Mouse (Mus musculus) CD4-positive, CD25-positive, alpha-beta regulatory T cell, adult 2 months (primary cell): Measurements from ENCODE around the gene Psma6.

Source experiments
- DNase-seq: peaks from one replicate; pipeline ENCODE4 v3.0.0-alpha.2; 2012; ENCODE audit warnings: low read depth, low spot score

Gene Psma6

DNA sequence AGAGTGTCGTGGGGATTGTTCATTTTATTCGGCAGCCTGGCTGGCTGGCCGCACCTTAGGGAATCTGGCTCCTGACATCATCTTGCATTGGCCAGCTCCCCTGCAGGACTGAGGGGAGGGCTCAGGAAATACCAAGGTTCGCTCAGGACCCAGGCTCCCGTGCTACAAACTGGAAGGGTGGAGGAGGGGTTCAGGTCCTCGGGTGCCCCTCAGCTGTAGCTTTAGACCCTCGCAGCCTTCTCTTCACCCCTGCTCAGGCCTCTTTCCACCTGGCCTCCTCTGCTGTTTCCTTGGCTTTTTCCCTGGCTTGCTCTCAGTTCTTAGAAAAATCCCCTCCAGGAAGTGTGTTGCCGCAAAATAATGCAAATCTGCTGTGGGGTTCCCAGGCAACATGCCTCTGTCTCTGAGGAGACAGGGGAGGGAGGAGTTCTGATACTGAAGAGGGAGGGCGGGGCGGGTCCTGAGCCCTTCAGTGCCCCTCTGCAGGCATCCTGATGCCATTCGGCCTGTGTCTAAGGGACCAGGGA, 54.7 kb downstream of the Psma6 start:
- DNase-seq, result peak; percentile 60

DNA sequence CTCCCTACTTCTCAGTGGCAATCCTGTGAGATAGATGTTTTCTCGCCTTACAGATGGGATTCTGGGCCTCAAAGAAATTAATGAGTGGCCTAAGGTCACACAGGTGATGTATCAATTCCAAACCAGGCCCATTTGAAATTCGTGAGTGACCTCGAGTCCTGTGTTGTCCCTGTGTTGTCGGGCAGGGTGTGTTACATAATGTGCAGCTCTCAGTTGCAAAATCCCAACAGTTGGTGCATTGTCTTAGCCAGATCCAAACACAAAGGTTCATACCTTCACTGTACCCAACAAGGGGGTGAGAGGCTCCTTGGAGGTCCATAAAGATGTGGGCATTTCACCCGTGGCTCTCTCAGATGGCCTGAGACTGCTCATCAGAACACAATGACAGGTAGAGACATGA, 56.4 kb downstream of the Psma6 start:
- no peak for DNase-seq

DNA sequence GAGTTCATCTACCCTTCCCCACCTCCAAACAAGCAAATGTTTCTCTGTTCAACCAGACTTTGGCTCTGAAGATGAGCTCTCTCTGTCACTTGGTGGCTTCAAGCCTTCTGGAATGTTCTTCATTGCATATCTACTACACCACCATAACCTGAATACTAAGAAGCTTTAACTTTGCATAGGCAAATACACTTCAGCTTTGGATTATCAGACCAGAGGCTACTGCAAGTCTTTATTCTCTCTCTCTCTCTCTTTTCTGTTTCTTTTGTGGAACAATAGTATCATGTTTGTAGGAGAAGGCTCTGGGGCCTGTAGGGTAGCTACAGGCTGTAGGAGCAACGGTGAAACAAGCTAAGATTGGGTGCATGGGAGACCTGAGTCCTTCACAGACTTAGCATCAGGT, 58.2 kb downstream of the Psma6 start:
- DNase-seq, result no peak

DNA sequence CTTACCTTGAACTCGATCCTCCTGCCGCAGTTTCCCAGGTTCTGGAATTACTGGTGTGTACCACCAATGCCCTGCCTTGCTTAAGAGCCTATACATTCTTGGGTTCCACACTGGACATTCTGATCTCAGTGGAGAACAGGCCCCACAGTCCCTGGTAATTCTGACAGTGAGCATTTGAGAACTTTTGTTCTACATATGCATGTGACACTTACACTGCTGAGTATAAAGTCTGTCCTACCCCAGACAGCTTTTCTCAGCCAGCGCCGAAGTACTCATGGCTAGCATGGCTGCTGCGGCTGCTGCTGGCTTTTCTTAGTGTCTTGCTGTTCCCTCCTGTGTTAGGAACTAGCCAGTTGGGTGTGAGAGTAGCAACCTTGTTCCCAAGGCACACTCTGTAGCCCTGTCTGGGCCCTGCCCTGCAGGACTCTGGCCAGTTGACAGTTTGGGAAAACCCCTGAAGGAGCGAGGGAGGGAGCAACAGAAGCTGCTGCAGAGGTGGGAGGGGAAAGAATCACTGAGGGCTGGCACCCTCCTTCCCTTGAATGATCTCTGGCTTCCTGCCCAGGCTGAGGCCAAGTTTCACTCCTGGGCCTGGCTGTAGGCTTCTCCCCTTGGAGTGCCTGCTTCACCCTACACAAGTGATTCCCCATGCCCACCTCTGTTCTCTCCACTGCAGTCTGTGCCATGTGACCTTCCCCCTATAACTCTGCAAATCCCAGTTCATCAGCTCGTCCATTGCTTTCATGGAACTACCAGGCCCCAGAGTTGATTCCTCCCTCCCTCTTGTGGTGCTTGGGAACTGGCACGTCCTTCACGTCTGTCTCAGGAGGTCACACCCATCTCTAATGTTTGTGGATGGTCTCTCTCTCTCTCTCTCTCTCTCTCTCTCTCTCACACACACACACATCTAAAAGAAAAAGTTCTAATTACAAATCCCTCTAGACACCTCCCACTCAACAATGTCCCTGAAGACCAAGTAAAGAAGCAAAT, 59.1 kb downstream of the Psma6 start:
- peak; percentile 61 for DNase-seq

DNA sequence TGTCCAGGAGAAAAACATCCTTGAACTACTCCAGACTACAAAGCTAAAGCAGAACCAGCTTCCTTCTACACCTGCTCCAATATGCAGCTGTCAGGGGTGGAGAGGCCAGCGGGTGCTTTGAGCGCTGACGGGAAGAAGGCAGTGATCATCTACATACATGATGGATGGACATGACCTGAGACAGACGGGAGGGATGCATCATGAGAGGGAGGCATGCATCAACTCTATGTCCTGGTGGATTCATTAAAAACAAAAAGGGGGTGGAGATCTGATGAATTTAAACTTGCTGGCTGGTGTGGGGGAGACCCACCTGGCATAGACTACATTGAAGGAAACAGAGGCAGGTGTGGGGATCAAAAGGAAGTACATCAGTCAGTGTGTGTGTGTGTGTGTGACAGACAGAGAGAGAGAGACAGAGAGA, 60.0 kb downstream of the Psma6 start:
- DNase-seq, result no peak

DNA sequence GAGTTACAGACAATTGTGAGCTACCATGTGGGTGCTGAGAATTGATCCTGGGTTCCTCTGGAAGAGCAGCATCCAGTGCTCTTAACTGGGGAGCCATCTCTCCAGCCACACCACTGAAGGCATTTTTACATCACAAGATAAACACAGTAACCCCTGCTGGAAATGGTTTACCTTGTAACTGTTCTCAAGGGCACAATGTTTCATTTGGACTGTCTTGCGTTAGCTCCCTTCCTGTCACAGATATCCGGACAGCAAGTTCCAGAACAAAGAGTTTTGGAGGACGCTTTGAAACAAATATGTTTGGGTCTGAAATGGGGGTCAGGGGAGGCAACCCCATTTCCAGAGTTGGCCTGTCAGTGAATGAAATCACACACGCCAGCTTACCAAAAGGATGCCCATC, 61.6 kb downstream of the Psma6 start:
- DNase-seq, result no peak

DNA sequence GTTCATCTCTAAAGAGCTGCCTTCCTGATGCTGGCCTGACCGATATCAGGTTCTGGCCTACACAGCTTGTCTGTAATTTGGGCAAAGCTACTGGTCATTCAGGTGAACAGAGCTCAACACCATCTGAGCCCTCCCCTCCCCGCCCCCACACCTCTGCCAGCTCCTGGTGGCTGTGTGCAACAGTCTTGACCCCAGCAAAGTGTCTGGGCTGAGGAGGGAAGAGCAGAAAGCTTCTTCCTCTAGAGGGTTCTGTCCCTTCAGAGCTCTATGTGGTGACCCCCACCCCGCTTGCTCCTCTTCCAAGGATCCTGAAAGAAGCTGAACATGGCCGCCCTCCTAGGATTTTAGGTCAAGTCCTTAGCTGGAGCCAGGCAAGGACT, 62.3 kb downstream of the Psma6 start:
- no peak for DNase-seq

DNA sequence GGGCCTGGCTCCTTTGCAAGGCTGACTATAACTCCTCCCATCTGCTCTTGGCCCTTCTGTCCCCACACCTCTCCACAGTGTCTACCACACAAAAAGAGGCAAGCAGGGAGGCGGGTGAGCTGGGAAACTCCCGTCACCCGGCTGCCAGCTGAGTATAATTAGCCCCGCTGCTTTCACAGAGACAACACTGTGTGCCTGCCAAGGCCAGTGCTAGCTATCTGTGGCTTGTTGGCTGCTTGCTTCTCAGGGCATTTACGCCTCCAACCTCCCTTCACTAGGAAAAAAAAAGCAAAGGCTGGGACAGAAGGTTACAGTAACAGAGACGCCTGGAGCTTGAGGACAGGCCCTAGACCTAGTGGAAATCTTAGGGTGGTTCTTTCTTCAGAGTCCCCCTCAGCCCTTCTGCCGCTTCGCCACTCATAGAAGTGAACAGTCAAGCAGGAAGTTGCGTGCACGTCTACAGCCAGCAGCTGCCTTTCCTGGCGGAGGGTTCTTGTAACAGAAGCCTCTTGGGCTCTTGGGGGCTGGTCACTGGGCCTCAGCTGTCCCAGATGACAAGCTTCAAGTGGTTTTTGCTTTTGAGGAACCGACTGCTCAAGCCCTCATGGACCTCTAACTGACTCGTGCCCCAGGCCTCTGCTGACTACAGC, 62.8 kb downstream of the Psma6 start:
- peak; percentile 85 for DNase-seq

DNA sequence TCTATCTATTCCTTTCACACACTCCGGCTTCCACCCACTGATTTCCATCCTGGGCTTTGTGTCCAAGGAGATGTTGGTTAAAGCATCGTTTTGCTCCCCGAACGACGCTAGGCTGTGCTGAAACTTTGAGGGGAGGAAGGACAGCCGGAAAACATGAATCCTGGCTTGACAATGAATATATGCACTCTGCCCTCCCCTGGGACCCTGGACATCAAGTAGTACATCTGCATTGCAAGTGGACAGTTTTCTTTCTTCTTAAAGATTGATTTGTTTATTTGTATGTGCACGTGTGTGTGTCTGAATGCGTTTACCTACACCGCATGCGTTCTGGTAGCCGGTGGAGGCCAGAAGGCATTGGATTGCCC, 63.4 kb downstream of the Psma6 start:
- DNase-seq, result no peak

DNA sequence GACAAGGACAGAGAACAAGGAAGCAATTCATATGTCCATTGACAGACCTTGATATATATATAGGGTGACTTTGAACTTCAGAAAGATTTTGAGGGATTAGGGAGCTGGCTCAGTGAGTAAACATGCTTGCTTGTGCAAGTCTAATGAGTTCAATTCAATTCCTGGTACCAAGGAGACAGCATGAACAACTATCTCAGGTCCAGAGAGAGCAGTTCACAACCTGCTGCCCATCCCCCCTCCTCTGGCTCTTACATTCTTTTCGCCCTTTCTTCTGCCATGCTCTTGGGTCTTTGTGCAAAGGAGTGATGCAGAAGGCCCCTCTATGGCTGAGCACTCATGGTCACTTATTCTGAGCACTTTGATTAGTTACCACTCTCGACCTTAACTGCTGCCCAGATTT, 64.4 kb downstream of the Psma6 start:
- DNase-seq, result no peak

DNA sequence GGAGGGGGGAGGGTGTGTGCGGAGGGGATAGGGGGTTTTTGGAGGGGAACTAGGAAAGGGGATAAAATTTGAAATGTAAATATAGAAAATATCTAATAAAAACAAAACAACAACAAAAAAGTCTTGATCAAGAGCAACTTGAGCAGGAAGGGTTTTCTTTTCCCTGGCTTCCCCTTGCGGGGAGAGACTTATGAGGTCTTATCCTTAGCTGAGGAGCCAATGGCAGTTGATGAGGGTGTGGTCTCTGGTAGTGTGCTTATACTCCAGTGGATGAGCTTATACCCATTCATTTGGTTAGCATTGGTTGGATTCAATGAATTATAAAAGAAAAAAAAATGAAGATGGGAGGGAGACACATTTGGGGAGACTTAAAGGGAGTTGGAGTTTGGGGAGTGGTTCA, 65.0 kb downstream of the Psma6 start:
- no peak for DNase-seq

DNA sequence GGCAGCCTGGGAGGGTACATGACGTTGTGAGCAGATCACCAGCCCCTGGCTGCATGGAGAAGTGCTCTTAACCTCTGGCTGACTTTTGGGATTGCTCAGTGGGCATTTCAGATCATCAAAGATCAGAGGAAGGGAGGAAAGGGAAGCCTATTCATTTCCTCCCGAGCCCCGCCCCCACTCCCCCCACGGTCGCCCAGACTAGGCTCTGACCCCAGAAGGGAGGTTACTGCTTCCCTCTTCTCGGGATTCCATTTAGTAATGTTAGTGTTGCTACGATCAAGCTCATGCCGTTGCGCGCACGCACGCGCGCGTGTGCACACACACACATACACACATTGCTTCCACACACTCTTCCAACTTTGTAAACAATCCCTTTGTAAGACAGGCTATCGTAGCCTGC, 66.4 kb downstream of the Psma6 start:
- no peak for DNase-seq

DNA sequence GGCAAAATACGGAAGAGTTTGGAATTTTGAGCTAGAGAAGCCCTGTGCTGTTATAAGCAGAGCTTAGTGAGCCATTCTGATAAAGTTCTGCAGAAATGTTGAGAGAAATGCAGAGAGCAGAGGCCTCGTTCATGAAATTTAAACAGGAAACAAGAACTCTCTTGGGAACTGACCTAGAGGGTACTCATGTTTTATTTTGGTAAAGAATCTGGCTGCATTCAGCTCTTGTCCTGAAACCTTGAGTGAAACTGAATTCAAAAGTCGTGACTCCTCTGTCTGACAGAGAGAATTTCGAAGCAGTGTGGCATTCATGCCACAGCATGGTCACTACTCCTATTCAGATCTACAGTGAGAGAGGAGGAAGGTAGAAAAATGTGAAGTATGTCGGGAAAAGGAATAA, 68.8 kb downstream of the Psma6 start:
- DNase-seq, result no peak

DNA sequence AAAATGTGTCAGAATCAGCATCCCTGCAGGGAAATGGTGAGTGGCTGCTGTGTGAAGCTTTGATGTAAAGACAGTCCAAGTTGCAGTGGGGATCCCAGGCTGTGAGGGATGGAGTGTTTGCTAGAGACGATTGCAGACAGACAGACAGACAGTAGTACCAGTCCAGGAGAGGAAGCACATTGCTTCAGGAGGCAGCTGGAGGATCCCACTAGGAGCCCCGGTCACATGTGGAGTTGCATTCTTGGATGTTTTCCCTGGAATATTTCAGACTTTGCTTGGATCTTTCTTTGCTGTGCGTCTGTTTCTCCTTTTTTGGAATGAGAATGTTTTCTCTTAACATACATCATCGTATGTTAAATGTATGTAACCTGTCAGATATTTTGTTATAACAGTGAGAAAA, 69.9 kb downstream of the Psma6 start:
- no peak for DNase-seq

DNA sequence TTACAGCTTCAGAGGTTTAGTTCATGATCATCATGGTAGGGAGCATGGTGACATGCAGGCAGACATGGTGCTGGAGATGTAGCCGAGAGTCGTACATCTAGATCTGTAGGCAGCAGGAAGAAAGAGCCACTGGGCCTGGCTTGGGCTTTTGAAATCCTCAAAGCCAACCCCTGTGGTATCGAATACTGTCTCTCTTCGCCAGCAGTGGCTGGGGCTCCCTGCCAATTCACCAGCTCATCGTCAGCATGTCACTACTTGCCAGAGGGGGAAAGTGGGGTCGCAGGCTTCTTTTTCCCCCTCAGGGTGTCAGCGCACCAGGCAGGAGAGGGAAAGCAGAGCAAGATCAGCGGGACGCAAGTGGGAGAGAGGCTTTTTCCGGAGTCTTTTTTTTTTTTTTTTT, 71.2 kb downstream of the Psma6 start:
- DNase-seq, result no peak

DNA sequence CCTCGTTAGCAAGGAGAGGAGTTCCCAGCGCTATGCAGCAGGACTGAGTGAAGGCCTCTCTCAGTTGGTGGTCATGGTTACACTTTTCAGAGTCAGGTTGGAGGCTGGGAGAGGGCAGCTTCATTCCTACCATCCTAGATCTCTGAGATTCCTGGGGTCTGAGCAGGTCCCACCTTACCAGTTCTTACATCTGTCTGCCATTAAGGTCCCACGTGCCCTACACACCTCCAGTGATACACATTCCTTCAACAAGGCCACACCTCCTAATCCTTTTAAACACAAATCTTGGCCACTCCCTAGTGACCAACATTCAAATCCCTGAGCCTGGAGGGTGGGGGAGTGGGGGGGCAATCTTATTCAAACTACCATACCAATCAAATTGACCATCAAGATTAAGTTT, 72.1 kb downstream of the Psma6 start:
- DNase-seq, result no peak

DNA sequence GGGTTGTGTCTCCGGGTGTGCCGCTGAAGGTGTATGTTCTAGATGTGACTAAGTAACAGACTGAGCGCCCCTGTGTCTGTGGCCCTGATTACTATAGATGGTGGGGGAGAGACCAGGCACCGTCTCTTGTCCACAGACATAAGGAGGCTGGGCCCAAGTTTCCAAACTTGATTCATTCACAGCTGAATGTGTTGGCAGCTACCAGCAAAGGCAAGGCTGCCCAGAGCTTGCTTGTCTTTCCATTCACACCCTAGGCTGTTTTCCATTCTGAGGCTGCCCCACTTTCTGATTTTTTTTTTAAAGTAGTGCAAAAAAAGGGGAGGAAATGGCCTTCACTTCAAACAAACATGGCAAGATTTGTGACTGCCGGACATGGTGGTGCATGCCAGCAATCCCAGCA, 72.9 kb downstream of the Psma6 start:
- no peak for DNase-seq

DNA sequence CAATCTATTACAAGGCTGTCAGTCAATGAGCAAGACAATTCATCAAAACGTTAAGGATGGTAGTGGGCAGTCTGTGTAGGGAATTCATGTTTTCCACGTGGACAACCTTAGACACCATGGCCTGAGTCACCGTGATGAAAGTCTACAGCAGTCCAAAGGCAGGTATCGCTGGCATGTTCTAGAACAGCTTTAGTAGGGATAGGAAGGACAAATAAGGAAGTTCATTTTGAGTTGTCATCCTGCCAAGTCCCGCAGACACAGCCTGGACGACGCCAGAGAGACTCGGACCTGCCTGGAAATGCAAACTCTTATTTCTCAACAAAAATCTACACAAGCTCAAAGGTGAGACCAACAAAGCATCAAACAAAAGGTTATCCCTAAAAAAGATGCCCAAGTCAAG, 75.7 kb downstream of the Psma6 start:
- DNase-seq, result no peak

DNA sequence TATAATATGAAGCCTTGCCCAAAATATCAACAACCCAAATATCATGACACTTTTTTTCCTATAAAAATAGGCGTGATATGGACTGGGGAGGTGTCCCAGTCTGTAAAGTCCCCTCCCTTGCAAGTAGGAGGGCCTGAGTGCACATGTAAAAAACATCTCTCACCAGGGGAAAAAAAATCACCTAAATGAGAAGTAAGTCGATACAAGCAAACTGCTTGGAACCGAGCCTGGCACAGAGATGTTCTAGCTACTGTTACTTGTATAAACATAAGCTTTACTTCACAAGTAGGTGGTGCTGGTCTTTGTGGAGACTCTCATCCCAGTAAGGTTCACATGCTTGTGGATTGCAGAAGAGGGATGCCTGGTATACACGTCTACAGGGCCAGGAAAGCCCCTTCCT, 76.9 kb downstream of the Psma6 start:
- DNase-seq, result peak; percentile 38

DNA sequence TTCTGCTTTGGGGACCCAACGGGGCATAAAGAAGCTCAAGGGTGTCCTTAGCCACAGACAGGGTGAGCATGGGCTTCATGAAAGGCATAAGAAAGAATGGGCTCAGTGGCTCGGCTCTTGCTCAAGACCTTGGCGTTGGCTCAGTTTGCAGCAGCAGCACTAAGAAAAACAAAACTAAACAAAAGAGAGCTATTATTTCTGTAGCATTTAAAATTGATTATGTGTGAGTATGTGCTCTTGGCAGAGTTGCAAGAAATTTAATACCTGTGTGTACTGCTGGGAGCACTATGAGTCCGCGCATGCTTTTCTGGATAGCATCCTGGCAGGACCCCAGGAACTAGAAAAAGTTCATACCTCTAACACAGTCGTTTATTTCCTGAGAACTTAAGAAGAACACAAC, 77.7 kb downstream of the Psma6 start:
- no peak for DNase-seq

DNA sequence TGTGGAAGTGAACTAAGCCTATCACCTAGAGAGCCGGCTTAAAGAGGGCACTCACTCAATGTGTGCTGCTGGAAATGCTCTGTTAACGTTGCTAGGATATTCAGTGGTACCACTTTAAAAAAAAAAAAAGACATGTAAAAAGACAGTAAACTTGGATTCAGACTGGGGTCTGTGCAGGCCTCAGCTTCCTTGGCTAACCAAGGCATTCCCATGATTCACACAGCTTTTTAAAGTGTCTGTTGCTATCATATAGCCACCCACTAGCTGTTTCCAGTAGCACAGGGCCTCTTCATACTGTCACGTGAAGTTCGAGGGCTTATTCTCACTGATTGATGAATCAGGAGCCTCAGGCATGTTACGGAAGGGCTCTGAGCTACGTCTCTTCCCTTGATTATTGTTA, 78.4 kb downstream of the Psma6 start:
- no peak for DNase-seq

DNA sequence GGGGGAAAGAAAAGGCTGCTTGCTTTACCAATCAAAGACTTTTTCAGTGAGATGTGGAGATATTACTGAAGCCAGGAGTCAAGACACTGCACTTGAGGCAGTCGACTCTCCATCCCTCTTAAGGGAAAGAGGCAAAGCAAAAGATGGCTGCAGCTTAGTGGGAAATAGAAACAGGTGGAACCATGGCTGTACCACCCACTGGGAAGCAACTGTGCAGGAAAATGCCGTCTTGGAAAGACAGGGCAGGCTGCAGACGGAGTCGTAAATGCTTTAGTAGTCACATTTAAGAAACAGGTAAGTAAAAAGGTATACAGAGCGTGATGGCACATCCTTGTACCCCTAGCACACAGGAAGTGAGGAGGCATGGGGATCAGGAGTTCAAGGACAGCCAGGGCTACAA, 79.1 kb downstream of the Psma6 start:
- DNase-seq, result no peak
